Comparison of ENCODE assay signal across 10 mouse cellular contexts in the genomic region with DNA sequence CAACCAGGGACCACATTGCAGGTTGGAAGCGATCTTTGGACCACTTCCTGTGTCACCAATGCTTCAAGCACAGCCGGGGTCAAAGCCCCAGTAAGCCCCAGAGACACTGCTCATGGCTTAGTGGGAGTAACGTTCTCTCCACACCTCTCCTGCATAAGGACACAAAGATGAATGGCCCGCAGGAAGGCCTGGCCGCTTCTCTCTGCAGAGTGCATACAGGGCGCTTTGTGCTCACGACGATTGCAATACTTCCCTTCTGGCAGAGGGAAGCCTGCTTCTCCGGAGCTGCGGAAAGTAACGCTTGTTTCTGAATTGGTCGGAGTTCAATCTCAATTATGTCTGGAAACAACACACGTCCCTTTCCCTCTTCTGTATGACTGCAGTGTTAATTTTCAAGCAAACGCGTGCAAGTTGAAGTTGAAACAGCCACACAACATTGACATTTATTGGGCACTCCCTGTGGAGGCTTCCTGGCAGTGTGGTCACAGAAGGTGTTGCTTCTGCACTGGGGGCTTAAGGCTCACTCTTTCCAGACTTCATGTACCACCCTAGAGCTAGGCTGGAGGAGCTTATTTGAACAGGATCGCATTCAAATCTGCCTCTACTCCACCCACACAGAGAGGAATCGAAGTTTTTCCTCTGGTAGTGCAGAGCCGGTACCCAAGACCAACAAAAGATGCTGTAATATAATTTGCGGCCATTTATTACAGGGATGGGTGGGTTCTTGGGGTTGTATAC.
DNase-seq lines count a peak whose midpoint lies in the region; ATAC-seq and TF ChIP-seq lines count a peak whose summit lies in the region.
"Had no signal": no experiment of that assay in that cellular context is flagged by ENCODE, and none has a peak within 500 bp of the region (broad histone marks: within the 10 kb centered on the region; RNA-seq: fewer than 3 reads in every experiment).

No protein-coding gene starts in this region.

- H3K4me2 ChIP-seq in kidney, embryonic 14.5 days (replicated peaks; ENCODE audit: low read depth, low read length): peak overlapping the region; percentile 39; the same call in 1 of the 2 replicates
- H3K4me2 ChIP-seq in neural tube, embryonic 12.5 days (replicated peaks): peak overlapping the region; percentile 55
- peak overlapping the region; percentile 50 for H3K4me2 ChIP-seq in hindbrain, postnatal 0 days (ENCODE audit: low read depth, low read length)
- peak overlapping the region; percentile 58 for H3K4me2 ChIP-seq in neural tube, embryonic 15.5 days

- H3K36me3 ChIP-seq in kidney, embryonic 14.5 days (ENCODE audit: control insufficient read depth, insufficient read depth, low read length): no peaks in the 10 kb centered on the region
- H3K36me3 ChIP-seq in neural tube, embryonic 12.5 days: no peaks in the 10 kb centered on the region
- H3K36me3 ChIP-seq in hindbrain, postnatal 0 days (ENCODE audit: insufficient read depth, low read length): no peaks in the 10 kb centered on the region
- H3K36me3 ChIP-seq in neural tube, embryonic 15.5 days: no peaks in the 10 kb centered on the region
- H3K36me3 ChIP-seq: heart, embryonic 15.5 days; liver, embryonic 13.5 days had no signal

- no peak overlapping the region for H3K27ac ChIP-seq in kidney, embryonic 14.5 days (ENCODE audit: low read depth, low read length)
- no peak overlapping the region for H3K27ac ChIP-seq in neural tube, embryonic 12.5 days
- no peak overlapping the region for H3K27ac ChIP-seq in hindbrain, postnatal 0 days
- no peak overlapping the region for H3K27ac ChIP-seq in neural tube, embryonic 15.5 days (replicated peaks)
- H3K27ac ChIP-seq: heart, embryonic 15.5 days; liver, embryonic 13.5 days had no signal

- 47% methylated on average over 19 of the region's 19 CpGs for WGBS in kidney, embryonic 14.5 days
- WGBS in neural tube, embryonic 12.5 days: 55% methylated on average over 19 of the region's 19 CpGs
- 55% methylated on average over 19 of the region's 19 CpGs for WGBS in hindbrain, postnatal 0 days
- 39% methylated on average over 19 of the region's 19 CpGs for WGBS in neural tube, embryonic 15.5 days

- 0 out of 2 replicates have a peak, but pooled peaks have one; percentile 13 for ATAC-seq in kidney, embryonic 14.5 days (ENCODE audit: low FRiP score, low TSS enrichment)
- peak; percentile 59; the same call in 1 of the 2 replicates for ATAC-seq in neural tube, embryonic 12.5 days (ENCODE audit: low FRiP score, low read depth)
- ATAC-seq in hindbrain, postnatal 0 days: peak; percentile 67; the same call in 1 of the 2 replicates
- no peak; the same call in 1 of the 2 replicates for ATAC-seq in neural tube, embryonic 15.5 days (ENCODE audit: low FRiP score)
- no peak for ATAC-seq in monocyte, adult 5-6 weeks (replicated peaks; ENCODE audit: insufficient number of reproducible peaks, low FRiP score, low TSS enrichment, poor library complexity, severe bottlenecking)

- peaks cover 15% of the 10 kb centered on the region for H3K4me1 ChIP-seq in kidney, embryonic 14.5 days (ENCODE audit: control insufficient read depth, insufficient read depth, low read length)
- peaks cover 9% of the 10 kb centered on the region; the same call in 1 of the 2 replicates for H3K4me1 ChIP-seq in neural tube, embryonic 12.5 days
- 0 out of 2 replicates have a peak, but pooled peaks cover 3% of the 10 kb centered on the region for H3K4me1 ChIP-seq in hindbrain, postnatal 0 days (ENCODE audit: insufficient read depth, low read length)
- peaks cover 17% of the 10 kb centered on the region for H3K4me1 ChIP-seq in neural tube, embryonic 15.5 days
- H3K4me1 ChIP-seq: liver, embryonic 13.5 days had no signal

- H3K9me3 ChIP-seq in kidney, embryonic 14.5 days (ENCODE audit: control insufficient read depth, low read length): no peaks in the 10 kb centered on the region
- no peaks in the 10 kb centered on the region for H3K9me3 ChIP-seq in neural tube, embryonic 12.5 days
- H3K9me3 ChIP-seq in hindbrain, postnatal 0 days (ENCODE audit: low read length): no peaks in the 10 kb centered on the region
- no peaks in the 10 kb centered on the region for H3K9me3 ChIP-seq in neural tube, embryonic 15.5 days (replicated peaks)
- H3K9me3 ChIP-seq: heart, embryonic 15.5 days; liver, embryonic 13.5 days had no signal

- no peak overlapping the region for H3K4me3 ChIP-seq in kidney, embryonic 14.5 days (ENCODE audit: low read length)
- H3K4me3 ChIP-seq in neural tube, embryonic 12.5 days: no peak overlapping the region
- no peak overlapping the region for H3K4me3 ChIP-seq in hindbrain, postnatal 0 days (ENCODE audit: low read length)
- 0 out of 2 replicates have a peak overlapping the region, but pooled peaks have one; percentile 27 for H3K4me3 ChIP-seq in neural tube, embryonic 15.5 days (replicated peaks)
- H3K4me3 ChIP-seq: heart, embryonic 15.5 days; liver, embryonic 13.5 days; myocyte had no signal

- TF ChIP-seq CTCF in hindbrain, postnatal 0 days (IDR thresholded peaks at IDR 0.05; ENCODE audit: low read depth): no peak

- DNase-seq in kidney, adult 9 months: no peak
- no peak for DNase-seq in neural tube, embryonic 10.5 days (ENCODE audit: extremely low spot score, low spot score)
- DNase-seq in hindbrain, postnatal 0 days (ENCODE audit: low spot score): peak; percentile 30
- DNase-seq: liver, embryonic 13.5 days had no signal

- H3K9ac ChIP-seq in kidney, embryonic 14.5 days (ENCODE audit: low read depth, low read length): no peak overlapping the region
- H3K9ac ChIP-seq in neural tube, embryonic 12.5 days: no peak overlapping the region
- no peak overlapping the region for H3K9ac ChIP-seq in hindbrain, postnatal 0 days (replicated peaks; ENCODE audit: low read length)
- no peak overlapping the region for H3K9ac ChIP-seq in neural tube, embryonic 15.5 days (replicated peaks)
- H3K9ac ChIP-seq: heart, embryonic 15.5 days; liver, embryonic 13.5 days had no signal

- H3K27me3 ChIP-seq in kidney, embryonic 14.5 days (ENCODE audit: control insufficient read depth, insufficient read depth, low read length): no peaks in the 10 kb centered on the region
- H3K27me3 ChIP-seq in neural tube, embryonic 12.5 days (replicated peaks): no peaks in the 10 kb centered on the region
- no peaks in the 10 kb centered on the region for H3K27me3 ChIP-seq in hindbrain, postnatal 0 days (ENCODE audit: insufficient read depth, low read length)
- no peaks in the 10 kb centered on the region for H3K27me3 ChIP-seq in neural tube, embryonic 15.5 days (replicated peaks)
- H3K27me3 ChIP-seq: heart, embryonic 15.5 days; liver, embryonic 13.5 days had no signal

Comparison
In these comparisons a context has a peak if more than half of its experiments do, and no peak if none do; other contexts are left out.
1. ATAC-seq: peak in kidney, embryonic 14.5 days (single experiment), neural tube, embryonic 12.5 days (single experiment) and hindbrain, postnatal 0 days (single experiment); none in neural tube, embryonic 15.5 days (single experiment) and monocyte, adult 5-6 weeks (single experiment).
2. Peak in every context shown above with its lines, with median percentiles within 50 percentile points of each other: H3K4me2 ChIP-seq.